Mouse (Mus musculus) heart, postnatal 25 days (tissue): ENCODE results near the gene Pbld1. TPM values are rescaled to one million over a fixed set of nuclear protein-coding genes. Genes with fewer than 3 reads are reported as not detected.

Experiments used
- DNase-seq: peaks from one replicate; pipeline ENCODE4 v3.0.0; 2022; ENCODE audit warnings: low spot score
- intact Hi-C: fragments of 180-260 bp; cut with DNase I; formaldehyde crosslinking; loops from one replicate; pipeline ENCODE4 v1.15.1; 2025
- total RNA-seq, 2 experiments: library from RNA; stranded (reverse); gene quantifications; 2 replicates each; pipeline ENCODE4 v1.2.3; 2021

The Pbld1 gene
- total RNA-seq, 2 experiments from 2014 or later = 1.1 to 1.4 TPM

GRCm38 (mm10) chr10:63124016-63124415 lies 64.1 kb downstream of the Pbld1 start:
- intact Hi-C loops = no loop called here
- DNase-seq = no peak

GRCm38 (mm10) chr10:63125343-63125742 lies 65.4 kb downstream of the Pbld1 start:
- no peak for DNase-seq
- intact Hi-C loops = no loop called here

- no peak for DNase-seq
- intact Hi-C loops = no loop called here
Measured at GRCm38 (mm10) chr10:63126116-63126515, 66.2 kb downstream of the Pbld1 start.

- intact Hi-C loops = no loop called here
- DNase-seq = no peak
Measured at GRCm38 (mm10) chr10:63127156-63127555, 67.2 kb downstream of the Pbld1 start.

Other genes starting within 250 kb of the Pbld1 start
- gene Tet1, start 151.2 kb upstream of the Pbld1 start, total RNA-seq = 10 to 100 TPM; 11.0 to 12.7 TPM
- gene Slc25a16, start 139.5 kb upstream of the Pbld1 start, total RNA-seq = 10 to 100 TPM; 23.0 to 23.2 TPM
- under 1 TPM; 0.75 TPM for gene Dna2, start 113.1 kb upstream of the Pbld1 start, total RNA-seq
- gene Rufy2, start 79.9 kb upstream of the Pbld1 start, total RNA-seq = 10 to 100 TPM in 1 of 2 experiments, 1 to 10 TPM in 1; 9.7 to 10.9 TPM
- gene Hnrnph3, start 35.9 kb upstream of the Pbld1 start, total RNA-seq = 10 to 100 TPM; 30.7 to 32.3 TPM
- 1 to 10 TPM; 7.0 to 8.0 TPM for gene Pbld2, start 35.8 kb upstream of the Pbld1 start, total RNA-seq
- gene Atoh7, start 39.5 kb downstream of the Pbld1 start, total RNA-seq = not detected
- 100 to 1,000 TPM; 101 to 108 TPM for gene Mypn, start 143.8 kb downstream of the Pbld1 start, total RNA-seq
- 10 to 100 TPM; 31.4 to 34.6 TPM for gene Herc4, start 183.6 kb downstream of the Pbld1 start, total RNA-seq